Mouse (Mus musculus): ENCODE results near the gene Ikzf4.

DNA sequence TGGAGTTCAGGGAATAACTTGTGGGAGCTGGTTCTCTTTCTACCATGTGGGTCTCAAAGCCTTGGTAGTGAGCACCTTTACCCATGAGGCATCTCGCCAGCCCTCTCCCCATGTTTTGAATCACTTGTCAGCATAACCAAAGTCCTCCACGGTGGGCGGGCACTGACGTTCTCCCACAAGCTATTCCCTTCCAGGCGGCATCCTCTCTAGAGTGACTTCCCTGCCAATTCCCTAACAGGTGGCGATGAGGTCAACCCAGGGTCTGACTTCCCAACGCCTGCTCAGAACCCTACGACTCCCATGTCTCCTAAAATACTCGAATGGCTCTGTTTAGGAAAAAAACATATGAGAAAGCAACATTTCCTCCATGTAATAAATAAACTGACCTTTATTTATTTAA lies 12.1 kb upstream of the Ikzf4 start:
- no peak for TF ChIP-seq CTCF (IDR thresholded peaks at IDR 0.05; ENCODE audit: insufficient read depth, low read depth, low read length)
- no peak for TF ChIP-seq POLR2A (IDR thresholded peaks at IDR 0.05; ENCODE audit: insufficient read depth, low read depth, low read length)
